Mouse (Mus musculus): ENCODE data around the gene Pced1b. TPM values are rescaled to one million over a fixed set of nuclear protein-coding genes. Genes with fewer than 3 reads are reported as not detected.

The Pced1b gene
- total and polyA plus RNA-seq, 2 experiments from 2014 or later = 0.89 to 2.6 TPM

- WGBS = 70% methylated on average over 12 of the region's 12 CpGs
- Histone ChIP-seq H3K9ac (replicated peaks; ENCODE audit: low read depth, low read length) (no peak overlapping the region), H3K4me3 (ENCODE audit: low read depth, low read length) (no peak overlapping the region), H3K27me3 (ENCODE audit: control insufficient read depth, insufficient read depth, low read length) (no peaks in the 10 kb centered on the region), H3K4me2 (ENCODE audit: low read depth, low read length) (no peak overlapping the region), H3K9me3 (replicated peaks; ENCODE audit: control insufficient read depth, low read length) (no peaks in the 10 kb centered on the region), H3K36me3 (replicated peaks; ENCODE audit: control insufficient read depth, insufficient read depth, low read length) (no peaks in the 10 kb centered on the region), H3K27ac (ENCODE audit: low read depth) (no peak overlapping the region), H3K4me1 (ENCODE audit: control insufficient read depth, insufficient read depth) (no peaks in the 10 kb centered on the region)
- DNase-seq (ENCODE audit: low spot score) (no peak), ATAC-seq (ENCODE audit: insufficient read depth, low read depth) (no peak)
- TF ChIP-seq EP300 (IDR thresholded peaks at IDR 0.05; ENCODE audit: low read depth) (no peak), CTCF (IDR thresholded peaks at IDR 0.05; ENCODE audit: low read depth) (no peak)
These were observed 147.7 kb downstream of the Pced1b start for GRCm38 (mm10) chr15:97394561-97394960.

GRCm38 (mm10) chr15:97396586-97397299 lies 149.8 kb downstream of the Pced1b start:
- Histone ChIP-seq H3K4me3 (ENCODE audit: low read depth, low read length) (no peak overlapping the region), H3K4me1 (ENCODE audit: control insufficient read depth, insufficient read depth) (no peaks in the 10 kb centered on the region), H3K4me2 (ENCODE audit: low read depth, low read length) (no peak overlapping the region), H3K27ac (ENCODE audit: low read depth) (no peak overlapping the region), H3K27me3 (ENCODE audit: control insufficient read depth, insufficient read depth, low read length) (no peaks in the 10 kb centered on the region), H3K9me3 (replicated peaks; ENCODE audit: control insufficient read depth, low read length) (no peaks in the 10 kb centered on the region), H3K9ac (replicated peaks; ENCODE audit: low read depth, low read length) (no peak overlapping the region), H3K36me3 (replicated peaks; ENCODE audit: control insufficient read depth, insufficient read depth, low read length) (no peaks in the 10 kb centered on the region)
- no peak for ATAC-seq (ENCODE audit: insufficient read depth, low read depth)
- TF ChIP-seq EP300 (IDR thresholded peaks at IDR 0.05; ENCODE audit: low read depth) (no peak), CTCF (IDR thresholded peaks at IDR 0.05; ENCODE audit: low read depth) (no peak)
- no peak for DNase-seq (ENCODE audit: low spot score)
- WGBS = 87% methylated on average over 4 of the region's 4 CpGs

GRCm38 (mm10) chr15:97397793-97398192 lies 150.9 kb downstream of the Pced1b start:
- no peak overlapping the region for H3K4me2 ChIP-seq (ENCODE audit: low read depth, low read length)
- no peak overlapping the region for H3K9ac ChIP-seq (replicated peaks; ENCODE audit: low read depth, low read length)
- no peaks in the 10 kb centered on the region for H3K4me1 ChIP-seq (ENCODE audit: control insufficient read depth, insufficient read depth)
- no peak for DNase-seq (ENCODE audit: low spot score)
- TF ChIP-seq EP300 (IDR thresholded peaks at IDR 0.05; ENCODE audit: low read depth) = no peak
- TF ChIP-seq CTCF (IDR thresholded peaks at IDR 0.05; ENCODE audit: low read depth) = no peak
- 58% methylated on average over 2 of the region's 2 CpGs for WGBS
- no peaks in the 10 kb centered on the region for H3K9me3 ChIP-seq (replicated peaks; ENCODE audit: control insufficient read depth, low read length)
- no peaks in the 10 kb centered on the region for H3K27me3 ChIP-seq (ENCODE audit: control insufficient read depth, insufficient read depth, low read length)
- ATAC-seq (ENCODE audit: insufficient read depth, low read depth) = no peak
- no peaks in the 10 kb centered on the region for H3K36me3 ChIP-seq (replicated peaks; ENCODE audit: control insufficient read depth, insufficient read depth, low read length)
- H3K27ac ChIP-seq (ENCODE audit: low read depth) = no peak overlapping the region
- H3K4me3 ChIP-seq (ENCODE audit: low read depth, low read length) = no peak overlapping the region

GRCm38 (mm10) chr15:97400866-97401265 lies 154.0 kb downstream of the Pced1b start:
- no peak for ATAC-seq (ENCODE audit: insufficient read depth, low read depth)
- WGBS = 88% methylated on average over 6 of the region's 6 CpGs

GRCm38 (mm10) chr15:97404483-97404882 lies 157.6 kb downstream of the Pced1b start:
- no peaks in the 10 kb centered on the region for H3K9me3 ChIP-seq (replicated peaks; ENCODE audit: control insufficient read depth, low read length)
- H3K27ac ChIP-seq (ENCODE audit: low read depth) = no peak overlapping the region
- no peak overlapping the region for H3K4me3 ChIP-seq (ENCODE audit: low read depth, low read length)
- no peaks in the 10 kb centered on the region for H3K4me1 ChIP-seq (ENCODE audit: control insufficient read depth, insufficient read depth)
- H3K9ac ChIP-seq (replicated peaks; ENCODE audit: low read depth, low read length) = no peak overlapping the region
- H3K27me3 ChIP-seq (ENCODE audit: control insufficient read depth, insufficient read depth, low read length) = no peaks in the 10 kb centered on the region
- TF ChIP-seq CTCF (IDR thresholded peaks at IDR 0.05; ENCODE audit: low read depth) (no peak), EP300 (IDR thresholded peaks at IDR 0.05; ENCODE audit: low read depth) (no peak)
- WGBS = 42% methylated on average over 8 of the region's 8 CpGs
- no peak for ATAC-seq (ENCODE audit: insufficient read depth, low read depth)
- no peaks in the 10 kb centered on the region for H3K36me3 ChIP-seq (replicated peaks; ENCODE audit: control insufficient read depth, insufficient read depth, low read length)
- no peak for DNase-seq (ENCODE audit: low spot score)
- H3K4me2 ChIP-seq (ENCODE audit: low read depth, low read length) = no peak overlapping the region

More at GRCm38 (mm10) chr15:97400866-97401265, 154.0 kb downstream of the Pced1b start:
- TF ChIP-seq EP300 (IDR thresholded peaks at IDR 0.05; ENCODE audit: low read depth) (no peak), CTCF (IDR thresholded peaks at IDR 0.05; ENCODE audit: low read depth) (no peak)
- Histone ChIP-seq H3K9ac (replicated peaks; ENCODE audit: low read depth, low read length) (no peak overlapping the region), H3K27ac (ENCODE audit: low read depth) (no peak overlapping the region), H3K9me3 (replicated peaks; ENCODE audit: control insufficient read depth, low read length) (no peaks in the 10 kb centered on the region), H3K36me3 (replicated peaks; ENCODE audit: control insufficient read depth, insufficient read depth, low read length) (no peaks in the 10 kb centered on the region), H3K4me2 (ENCODE audit: low read depth, low read length) (no peak overlapping the region), H3K4me3 (ENCODE audit: low read depth, low read length) (no peak overlapping the region), H3K27me3 (ENCODE audit: control insufficient read depth, insufficient read depth, low read length) (no peaks in the 10 kb centered on the region), H3K4me1 (ENCODE audit: control insufficient read depth, insufficient read depth) (no peaks in the 10 kb centered on the region)
- no peak for DNase-seq (ENCODE audit: low spot score)

GRCm38 (mm10) chr15:97404998-97405397 lies 158.1 kb downstream of the Pced1b start:
- Histone ChIP-seq H3K9ac (replicated peaks; ENCODE audit: low read depth, low read length) (no peak overlapping the region), H3K36me3 (replicated peaks; ENCODE audit: control insufficient read depth, insufficient read depth, low read length) (no peaks in the 10 kb centered on the region), H3K4me2 (ENCODE audit: low read depth, low read length) (no peak overlapping the region), H3K4me1 (ENCODE audit: control insufficient read depth, insufficient read depth) (no peaks in the 10 kb centered on the region), H3K27me3 (ENCODE audit: control insufficient read depth, insufficient read depth, low read length) (no peaks in the 10 kb centered on the region), H3K9me3 (replicated peaks; ENCODE audit: control insufficient read depth, low read length) (no peaks in the 10 kb centered on the region), H3K27ac (ENCODE audit: low read depth) (no peak overlapping the region), H3K4me3 (ENCODE audit: low read depth, low read length) (no peak overlapping the region)
- TF ChIP-seq EP300 (IDR thresholded peaks at IDR 0.05; ENCODE audit: low read depth) (no peak), CTCF (IDR thresholded peaks at IDR 0.05; ENCODE audit: low read depth) (no peak)
- no peak for DNase-seq (ENCODE audit: low spot score)
- no peak for ATAC-seq (ENCODE audit: insufficient read depth, low read depth)
- WGBS = 64% methylated on average over 7 of the region's 7 CpGs
